Mouse (Mus musculus): Measurements from ENCODE around the gene Wdr91. TPM values are rescaled to one million over a fixed set of nuclear protein-coding genes. Genes with fewer than 3 reads are reported as not detected.

Wdr91 gene
- total RNA-seq, 2 experiments from 2014 or later = 5.2 to 8.0 TPM

DNA sequence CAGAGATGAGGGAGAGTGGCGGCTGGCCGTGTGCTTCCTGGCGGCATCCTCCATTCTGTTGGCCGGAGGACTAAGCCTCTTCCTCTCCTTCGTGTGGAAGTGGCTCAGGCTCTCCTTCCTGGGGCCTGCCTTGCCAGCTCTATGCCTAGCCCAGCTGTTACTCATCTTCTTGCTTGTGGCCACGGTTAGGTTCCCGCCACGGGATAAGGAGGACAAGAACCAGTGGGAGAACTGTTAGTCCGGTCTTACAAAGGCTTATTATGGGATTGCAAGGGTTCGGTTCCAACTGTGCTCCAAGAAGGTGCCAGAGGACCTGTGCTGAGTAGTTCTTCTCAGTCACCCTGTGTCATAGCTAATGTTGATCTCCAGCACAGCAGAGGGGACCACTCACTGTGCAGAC, 37.8 kb downstream of the Wdr91 start:
- H3K4me3 ChIP-seq = no peak overlapping the region; the same call in 1 of the 2 replicates
- H3K27ac ChIP-seq = peak overlapping the region; percentile 96
- no peak for DNase-seq
- intact Hi-C loops (cut with DNase I) = no loop called here
- TF ChIP-seq CTCF (IDR thresholded peaks at IDR 0.05) = no peak

- DNase-seq = peak; percentile 65
- Histone ChIP-seq H3K27ac (peak overlapping the region; percentile 96), H3K4me3 (no peak overlapping the region)
- intact Hi-C loops (cut with DNase I) = no loop called here
- no peak for TF ChIP-seq CTCF (IDR thresholded peaks at IDR 0.05)
Measured at GRCm38 (mm10) chr6:34871929-34872328, 38.7 kb downstream of the Wdr91 start.

DNA sequence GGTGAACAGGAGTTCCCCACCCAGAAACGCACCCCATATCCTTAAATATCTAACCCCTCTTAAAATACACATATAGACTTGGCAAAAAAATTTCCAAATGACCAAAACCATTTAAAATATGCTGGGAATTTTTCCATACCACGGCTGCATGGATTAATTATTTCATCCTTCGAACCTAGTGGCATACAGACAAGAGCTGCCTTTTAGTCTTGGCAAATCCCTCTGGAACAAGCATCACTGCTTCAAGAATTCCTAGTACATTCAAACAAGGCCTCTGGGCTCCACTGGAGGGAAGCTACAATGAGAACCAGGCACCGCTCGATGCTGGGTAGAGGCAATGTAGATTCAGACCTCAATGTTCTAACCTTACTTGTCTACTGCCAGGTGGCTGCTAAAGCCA, 40.0 kb downstream of the Wdr91 start:
- no peak for DNase-seq
- no peak for TF ChIP-seq CTCF (IDR thresholded peaks at IDR 0.05)
- peak overlapping the region; percentile 96 for H3K27ac ChIP-seq

DNA sequence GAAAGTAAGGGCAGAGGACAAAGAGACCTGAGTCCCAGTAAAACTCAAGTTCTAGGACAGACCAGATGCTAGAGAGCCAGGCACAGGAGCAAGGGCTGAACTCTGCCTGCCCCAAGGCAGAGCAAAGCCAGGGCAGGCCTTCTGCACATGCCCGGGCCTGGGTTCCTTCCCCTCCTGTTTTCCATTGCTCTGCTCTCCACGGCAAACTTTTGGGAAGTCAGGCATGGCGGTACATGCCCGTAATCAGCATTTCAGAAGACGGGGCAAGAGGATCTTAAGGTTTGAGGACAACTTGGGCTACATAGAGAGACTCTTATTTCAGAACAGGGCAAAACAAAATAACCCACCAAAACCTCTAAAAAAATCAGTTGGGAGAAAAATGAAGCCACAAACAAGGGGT, 40.5 kb downstream of the Wdr91 start:
- H3K4me3 ChIP-seq = peak overlapping the region; percentile 86
- intact Hi-C loops (cut with DNase I) = no loop called here
- DNase-seq = no peak
- TF ChIP-seq CTCF (IDR thresholded peaks at IDR 0.05) = no peak
- peak overlapping the region; percentile 96 for H3K27ac ChIP-seq

More for the DNA sequence above, 40.0 kb downstream of the Wdr91 start:
- intact Hi-C loops (cut with DNase I) = no loop called here
- H3K4me3 ChIP-seq = no peak overlapping the region

DNA sequence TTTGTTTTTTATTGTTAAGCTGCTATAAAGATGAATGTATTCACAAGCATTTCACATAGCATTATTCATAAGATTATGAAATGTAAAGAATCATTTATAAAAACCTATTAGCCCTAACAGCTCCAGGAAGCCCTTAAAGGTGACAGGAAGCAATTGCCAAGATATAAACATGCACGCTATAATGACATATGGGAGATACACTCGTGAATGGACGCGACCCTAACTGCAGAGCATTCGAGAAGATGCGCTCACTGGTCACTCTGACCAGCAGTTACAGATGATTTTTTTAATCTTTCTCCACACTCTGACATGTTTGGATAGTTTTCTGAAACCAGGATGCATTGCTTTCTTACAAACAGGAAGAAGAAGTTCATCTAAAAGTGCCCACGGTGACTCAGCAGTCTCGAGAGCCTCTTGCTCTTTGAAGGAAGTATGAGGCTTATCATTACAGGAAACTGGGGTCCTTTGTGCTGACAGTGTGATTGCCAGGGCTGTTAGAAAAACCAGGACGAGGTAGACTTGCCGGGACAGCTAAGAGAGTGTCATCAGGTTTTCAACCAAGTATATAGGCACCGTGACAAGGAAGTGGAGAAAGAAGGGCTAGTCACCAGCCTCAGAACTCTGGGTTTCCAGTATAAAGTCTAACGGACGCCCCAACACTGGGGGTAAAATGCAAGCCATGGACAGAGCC, 41.3 kb downstream of the Wdr91 start:
- DNase-seq = no peak
- intact Hi-C loops (cut with DNase I) = loop anchor here (10.0 kb wide), 2 partner anchors 255 to 385 kb away; no protein-coding TSS in a partner anchor
- H3K4me3 ChIP-seq = peak overlapping the region; percentile 86
- peak overlapping the region; percentile 96 for H3K27ac ChIP-seq
- TF ChIP-seq CTCF (IDR thresholded peaks at IDR 0.05) = no peak

DNA sequence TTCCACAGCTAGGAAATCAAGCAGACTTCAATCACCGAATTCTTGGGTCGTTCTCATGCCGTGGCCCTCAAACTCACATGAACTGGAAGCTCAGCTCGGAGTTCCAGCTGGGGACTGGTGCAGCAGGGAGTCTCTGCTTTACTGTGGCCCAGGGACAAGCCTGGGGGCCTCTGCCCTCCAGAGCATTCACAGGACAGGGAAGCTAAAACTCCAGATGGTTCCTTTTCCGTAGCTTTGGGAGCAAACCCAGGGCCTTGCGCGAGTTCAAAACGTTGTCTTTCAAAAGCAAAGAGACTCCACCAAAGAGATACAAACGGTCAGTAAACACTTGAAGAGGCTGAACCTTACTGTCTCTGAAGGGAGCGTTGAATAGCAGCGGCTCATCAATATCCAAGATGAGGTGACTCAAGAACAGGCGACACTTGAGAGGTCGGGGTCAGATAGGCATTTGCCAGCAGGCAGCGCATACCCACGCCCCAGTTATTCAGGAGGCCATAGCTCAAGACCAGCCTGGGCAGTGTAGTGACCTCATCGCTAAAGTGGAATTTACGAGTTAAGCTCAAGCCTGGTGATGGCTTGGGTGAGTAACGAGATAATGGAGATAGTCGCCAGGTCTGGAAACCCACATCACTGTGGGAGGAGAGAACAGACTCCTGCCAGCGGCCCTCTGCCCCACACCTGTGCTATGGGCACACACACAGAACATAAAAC, 42.0 kb downstream of the Wdr91 start:
- Histone ChIP-seq H3K27ac (peak overlapping the region; percentile 96), H3K4me3 (peak overlapping the region; percentile 86)
- intact Hi-C loops (cut with DNase I) = loop anchor here (10.0 kb wide), 2 partner anchors 254 to 384 kb away; no protein-coding TSS in a partner anchor
- no peak for DNase-seq
- TF ChIP-seq CTCF (IDR thresholded peaks at IDR 0.05) = no peak

DNA sequence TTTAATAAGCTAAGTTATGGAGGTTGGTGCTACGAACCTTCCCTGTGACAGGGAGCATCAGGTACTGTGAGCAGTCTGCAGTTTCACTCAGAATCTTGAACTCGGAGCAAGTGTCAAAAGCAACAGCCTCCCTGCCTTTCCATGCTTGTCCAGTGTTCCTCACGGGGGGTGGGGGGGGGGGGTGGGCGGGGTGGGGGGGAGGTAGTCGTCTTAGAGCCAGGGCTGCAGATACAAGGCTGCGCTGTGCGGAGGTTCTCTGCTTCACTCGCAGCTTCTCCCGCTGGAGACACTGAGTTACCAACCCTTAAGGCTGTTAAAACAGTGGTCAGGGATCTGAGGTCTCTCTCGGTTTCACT, 42.7 kb downstream of the Wdr91 start:
- intact Hi-C loops (cut with DNase I) = loop anchor here (10.0 kb wide), 2 partner anchors 253 to 383 kb away; no protein-coding TSS in a partner anchor
- peak overlapping the region; percentile 96 for H3K27ac ChIP-seq
- TF ChIP-seq CTCF (IDR thresholded peaks at IDR 0.05) = no peak
- H3K4me3 ChIP-seq = peak overlapping the region; percentile 86
- DNase-seq = no peak

DNA sequence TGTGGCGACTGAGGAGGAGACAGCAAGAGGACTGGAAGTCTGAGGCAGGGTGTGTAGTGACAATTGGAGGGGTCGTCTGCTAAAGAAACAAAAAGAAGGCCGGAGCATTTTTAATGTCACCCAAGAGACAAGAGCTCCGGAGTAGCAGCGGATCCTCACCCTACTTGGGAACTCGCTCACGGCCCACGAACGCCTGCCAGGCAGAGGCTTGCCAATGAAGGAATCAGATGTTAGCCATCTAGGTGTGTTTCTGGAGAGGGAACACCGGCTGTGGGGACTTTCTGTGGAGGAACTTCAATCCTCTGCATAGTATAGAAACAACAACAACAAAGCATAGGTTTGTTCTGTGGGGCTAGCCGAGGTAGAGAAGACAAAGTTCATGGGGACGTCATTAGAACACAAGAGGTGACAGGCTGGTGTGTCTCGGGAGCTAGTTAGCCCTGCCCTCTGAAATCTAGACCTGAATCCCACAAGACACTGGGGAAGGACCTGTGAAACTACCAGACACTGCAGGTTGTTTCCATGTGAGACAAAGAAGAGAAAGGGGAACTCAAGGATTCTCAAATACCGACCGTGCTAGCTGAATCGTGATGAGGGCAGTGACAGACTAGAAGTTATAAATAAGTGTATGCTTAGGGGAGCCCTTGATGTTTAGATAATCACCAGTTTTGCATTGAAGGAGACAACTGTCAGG, 43.2 kb downstream of the Wdr91 start:
- peak overlapping the region; percentile 86 for H3K4me3 ChIP-seq
- no peak for DNase-seq
- peak overlapping the region; percentile 96 for H3K27ac ChIP-seq
- intact Hi-C loops (cut with DNase I) = loop anchor here (10.0 kb wide), 2 partner anchors 253 to 383 kb away; no protein-coding TSS in a partner anchor
- TF ChIP-seq CTCF (IDR thresholded peaks at IDR 0.05) = no peak

DNA sequence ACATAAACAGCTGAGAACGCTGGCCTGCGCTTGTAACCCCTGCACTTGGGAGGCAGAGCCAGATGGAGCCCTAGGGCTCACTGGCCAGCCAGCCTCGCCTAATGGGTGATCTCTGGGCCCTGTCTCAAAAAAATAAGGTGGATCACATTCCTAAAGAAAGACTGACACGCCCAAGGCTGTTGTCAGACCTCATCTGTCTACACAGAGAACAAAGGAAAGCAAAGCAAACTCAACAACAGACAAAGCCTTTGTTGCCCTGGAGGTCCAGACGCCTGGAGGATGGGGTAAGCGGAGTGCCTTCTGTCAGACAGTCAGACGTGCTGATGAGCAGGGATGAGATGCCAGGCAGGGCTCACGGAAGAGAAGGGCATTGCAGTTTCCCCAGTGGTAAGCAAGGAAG, 43.9 kb downstream of the Wdr91 start:
- intact Hi-C loops (cut with DNase I) = loop anchor here (10.0 kb wide), 2 partner anchors 252 to 382 kb away; no protein-coding TSS in a partner anchor
- H3K4me3 ChIP-seq = peak overlapping the region; percentile 86
- DNase-seq = no peak
- no peak for TF ChIP-seq CTCF (IDR thresholded peaks at IDR 0.05)
- peak overlapping the region; percentile 96 for H3K27ac ChIP-seq

GRCm38 (mm10) chr6:34865711-34866593, 44.7 kb downstream of the Wdr91 start:
- H3K27ac ChIP-seq = peak overlapping the region; percentile 96
- no peak for TF ChIP-seq CTCF (IDR thresholded peaks at IDR 0.05)
- DNase-seq = peak; percentile 59
- intact Hi-C loops (cut with DNase I) = loop anchor here (10.0 kb wide), 2 partner anchors 251 to 381 kb away; no protein-coding TSS in a partner anchor
- peak overlapping the region; percentile 86 for H3K4me3 ChIP-seq

- intact Hi-C loops (cut with DNase I) = loop anchor here (10.0 kb wide), 2 partner anchors 250 to 380 kb away; no protein-coding TSS in a partner anchor
- peak overlapping the region; percentile 96 for H3K27ac ChIP-seq
- peak overlapping the region; percentile 86 for H3K4me3 ChIP-seq
- no peak for TF ChIP-seq CTCF (IDR thresholded peaks at IDR 0.05)
- peak; percentile 60 for DNase-seq
Measured at GRCm38 (mm10) chr6:34865213-34865612, 45.5 kb downstream of the Wdr91 start.

All from gastrocnemius, adult 2 months (tissue).